Mouse (Mus musculus) kidney, postnatal 10 days (tissue): ENCODE results near the gene Tgfa.

Source experiments
- DNase-seq: peaks from one replicate; pipeline ENCODE4 v3.0.0; 2021; ENCODE audit warnings: mixed read lengths

Gene Tgfa

GRCm38 (mm10) chr6:86194941-86195932 is at the start of gene Tgfa:
Tgfa (plus strand) TSS chr6:86195223.
- DNase-seq: peak; percentile 81

- no peak for DNase-seq
Observed at GRCm38 (mm10) chr6:86148518-86148917, 46.5 kb upstream of the Tgfa start.

DNA sequence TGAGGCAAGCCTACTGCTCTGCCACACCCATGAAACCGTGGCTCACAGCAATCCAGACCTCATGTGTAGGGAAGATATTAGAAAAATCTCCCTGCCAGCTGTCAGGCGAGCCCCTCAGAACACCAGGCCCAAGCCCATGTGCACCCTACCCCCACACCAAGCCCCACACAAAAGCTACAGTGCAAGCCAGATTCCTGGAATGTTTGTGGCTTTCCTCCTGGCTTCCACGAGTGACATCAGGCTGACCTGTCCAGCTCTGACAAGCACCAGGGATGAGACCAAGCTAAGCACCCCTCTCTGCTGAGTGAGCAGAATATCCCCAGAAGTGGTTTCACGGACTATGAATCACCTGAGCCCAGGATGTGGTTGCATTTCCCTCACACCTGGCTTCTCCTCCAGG is 46.0 kb upstream of the Tgfa start:
- DNase-seq: no peak

DNA sequence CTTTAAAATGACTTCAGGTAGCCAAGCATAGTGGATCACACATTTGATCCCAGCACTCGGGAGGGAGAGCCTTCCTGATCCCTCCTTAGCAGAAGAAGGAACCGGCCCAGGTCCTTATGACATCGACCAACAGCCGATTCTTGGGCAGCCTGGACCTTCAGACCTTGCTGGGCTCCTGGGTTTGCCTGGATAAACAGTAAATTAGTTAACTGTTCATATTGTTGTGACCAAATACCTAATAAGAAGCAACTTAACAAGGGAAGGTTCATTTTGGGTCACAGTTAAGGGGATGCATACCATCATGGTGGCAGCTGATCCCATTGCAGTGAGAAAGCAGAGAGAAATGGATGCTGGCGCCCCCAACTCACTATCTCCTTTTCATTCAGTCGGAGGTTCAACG is 42.3 kb upstream of the Tgfa start:
- DNase-seq: no peak

- no peak for DNase-seq
Observed at GRCm38 (mm10) chr6:86153436-86153990, 41.5 kb upstream of the Tgfa start.

- no peak for DNase-seq
Observed at GRCm38 (mm10) chr6:86154006-86154405, 41.0 kb upstream of the Tgfa start.

- DNase-seq: no peak
Observed at GRCm38 (mm10) chr6:86154481-86154880, 40.5 kb upstream of the Tgfa start.

GRCm38 (mm10) chr6:86157253-86158234 is 37.5 kb upstream of the Tgfa start:
- peak; percentile 70 for DNase-seq

DNA sequence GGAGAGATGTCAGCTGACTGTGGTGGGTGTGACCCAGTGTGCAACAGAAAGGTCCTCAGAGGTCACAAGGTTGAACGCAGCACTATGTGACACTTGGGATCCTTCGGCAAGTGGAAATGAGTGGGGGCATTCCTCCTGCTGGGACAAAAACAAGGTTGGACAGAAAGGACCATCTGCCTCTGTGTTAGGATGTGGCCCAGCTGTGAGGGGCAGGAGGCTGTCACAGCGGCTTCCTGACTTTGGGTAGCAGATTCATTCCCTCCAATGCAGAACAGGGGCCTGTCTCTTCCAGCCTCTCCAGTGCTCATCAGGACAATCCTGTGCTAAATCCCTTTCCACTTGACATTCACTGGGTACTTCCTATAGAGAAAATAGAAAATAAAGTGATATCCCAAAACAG is 34.1 kb upstream of the Tgfa start:
- no peak for DNase-seq

DNA sequence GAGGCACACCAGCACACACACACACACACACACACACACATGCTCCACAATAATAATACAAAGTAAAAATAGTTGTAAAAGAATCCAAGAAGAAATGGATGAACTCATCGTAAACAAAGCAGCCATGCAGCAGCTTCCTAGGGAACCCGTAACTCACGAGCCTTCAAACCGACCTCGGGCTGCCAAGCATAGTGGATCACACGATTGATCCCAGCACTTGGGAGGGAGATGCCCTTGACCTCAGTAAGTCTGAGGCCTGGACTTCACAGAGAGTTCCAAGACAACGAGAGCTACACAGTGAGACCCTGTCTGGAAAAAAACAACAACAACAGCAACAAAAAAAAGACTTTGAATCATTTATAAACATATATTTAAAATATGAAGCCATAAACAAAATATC is 33.4 kb upstream of the Tgfa start:
- DNase-seq: no peak

DNA sequence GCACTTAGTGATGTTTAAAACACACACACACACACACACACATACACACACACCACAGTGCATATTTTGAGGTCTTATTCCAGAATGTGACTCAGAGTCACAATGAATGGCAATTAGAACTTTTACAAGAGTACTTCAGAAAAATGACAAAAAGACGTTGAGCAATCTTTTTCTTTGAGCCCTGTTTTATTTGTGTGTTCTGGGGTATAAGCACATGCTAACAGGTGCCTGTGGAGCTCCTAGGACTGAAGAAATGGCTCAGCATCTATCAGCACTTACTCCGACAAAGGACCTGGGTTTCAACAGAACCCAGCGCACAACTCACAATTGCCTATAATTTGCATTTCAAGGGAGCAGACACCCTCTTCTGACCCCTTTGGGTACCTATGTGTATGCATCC is 31.0 kb upstream of the Tgfa start:
- DNase-seq: no peak

- DNase-seq: no peak
Observed at GRCm38 (mm10) chr6:86166426-86166825, 28.6 kb upstream of the Tgfa start.

GRCm38 (mm10) chr6:86167851-86168250 is 27.2 kb upstream of the Tgfa start:
- DNase-seq: no peak

GRCm38 (mm10) chr6:86169166-86169565 is 25.9 kb upstream of the Tgfa start:
- DNase-seq: no peak

- DNase-seq: no peak
Observed at GRCm38 (mm10) chr6:86176236-86176635, 18.8 kb upstream of the Tgfa start.

- no peak for DNase-seq
Observed at GRCm38 (mm10) chr6:86176721-86177120, 18.3 kb upstream of the Tgfa start.

DNA sequence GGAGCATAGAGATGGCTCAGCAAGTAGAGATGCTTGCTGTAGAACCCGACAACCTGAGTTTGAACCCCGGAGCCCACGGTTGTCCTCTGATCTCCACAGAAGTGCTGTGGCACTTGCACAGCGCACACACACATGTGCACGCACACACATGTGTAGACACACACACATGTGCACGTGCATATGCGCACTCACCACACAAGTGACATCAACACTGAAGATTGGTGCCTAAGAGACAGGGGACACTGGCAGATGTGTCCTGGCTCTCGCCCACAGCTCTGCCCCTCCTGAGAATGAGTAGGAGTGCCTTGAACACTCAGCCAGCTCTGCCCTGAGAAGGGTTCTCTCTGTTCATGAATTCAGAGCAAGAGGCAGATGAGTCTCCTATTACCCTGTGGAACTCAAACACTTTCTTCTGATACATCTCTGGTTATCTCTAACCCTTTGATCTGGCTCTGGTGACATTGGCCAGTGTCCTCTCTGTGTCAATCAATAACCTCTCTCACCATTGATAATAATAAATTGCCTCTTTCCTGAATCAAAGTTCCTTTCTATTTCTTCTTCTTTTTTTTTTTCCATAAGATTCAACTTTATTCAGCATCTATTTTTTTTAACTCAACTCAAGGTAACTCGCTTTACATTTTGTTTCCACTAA is 17.6 kb upstream of the Tgfa start:
- DNase-seq: no peak

DNA sequence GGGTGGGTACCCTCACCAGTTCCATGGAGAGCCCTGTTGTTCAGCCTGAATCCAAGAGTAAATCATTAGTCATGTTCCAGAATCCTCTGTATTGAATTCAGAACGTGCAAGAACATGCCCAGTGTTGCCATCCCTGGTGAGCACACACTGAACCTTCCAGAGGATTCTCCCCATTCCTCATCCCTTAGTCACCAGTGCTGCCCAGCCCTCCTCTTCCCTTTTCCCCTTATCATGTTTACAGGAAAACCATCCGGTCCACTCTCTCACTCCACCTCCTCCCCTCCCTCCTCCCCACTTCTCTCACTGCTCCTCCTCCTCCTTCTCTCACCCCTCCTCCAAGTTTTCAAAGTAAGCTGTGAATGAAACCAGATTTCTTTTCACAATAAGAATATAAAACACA is 14.4 kb upstream of the Tgfa start:
- no peak for DNase-seq

DNA sequence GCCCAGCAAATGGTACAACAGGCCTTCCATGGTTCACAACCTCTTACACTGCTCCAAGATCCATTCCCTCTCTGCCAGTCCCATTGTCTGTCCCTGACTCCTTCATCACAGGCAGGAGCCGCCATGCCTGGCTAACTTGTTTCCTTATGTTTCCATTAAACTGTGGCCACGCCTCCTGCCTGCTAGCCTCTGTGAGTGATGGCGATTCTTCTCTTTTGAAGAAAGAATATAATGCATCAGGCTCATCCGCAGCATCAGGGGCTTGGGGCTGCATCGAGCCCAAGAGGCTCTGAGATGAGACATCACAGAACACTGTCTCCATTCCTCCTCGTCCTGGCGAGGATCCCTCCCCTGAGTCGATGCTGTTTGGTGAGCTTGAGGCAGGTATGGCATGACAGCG is 13.0 kb upstream of the Tgfa start:
- DNase-seq: no peak

DNA sequence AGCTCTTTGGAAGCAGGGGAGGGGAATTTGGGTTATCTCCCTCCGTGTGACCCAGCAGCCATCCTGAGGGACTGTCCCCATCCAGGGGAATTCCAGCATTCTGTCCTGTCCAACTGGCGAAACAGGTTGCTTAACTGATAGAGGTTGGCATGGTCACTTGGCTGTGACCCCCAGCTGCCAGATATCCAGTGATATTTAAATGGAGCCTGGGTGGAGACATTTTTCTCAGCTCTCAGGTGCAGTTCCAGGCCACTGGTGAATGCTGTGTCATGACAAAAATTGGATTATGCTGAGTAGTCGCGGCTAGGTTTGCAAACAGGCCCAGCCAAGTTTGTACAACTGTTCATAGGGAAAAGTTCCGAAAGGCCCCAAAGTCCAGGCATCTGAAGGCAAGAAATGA is 12.4 kb upstream of the Tgfa start:
- DNase-seq: no peak

DNA sequence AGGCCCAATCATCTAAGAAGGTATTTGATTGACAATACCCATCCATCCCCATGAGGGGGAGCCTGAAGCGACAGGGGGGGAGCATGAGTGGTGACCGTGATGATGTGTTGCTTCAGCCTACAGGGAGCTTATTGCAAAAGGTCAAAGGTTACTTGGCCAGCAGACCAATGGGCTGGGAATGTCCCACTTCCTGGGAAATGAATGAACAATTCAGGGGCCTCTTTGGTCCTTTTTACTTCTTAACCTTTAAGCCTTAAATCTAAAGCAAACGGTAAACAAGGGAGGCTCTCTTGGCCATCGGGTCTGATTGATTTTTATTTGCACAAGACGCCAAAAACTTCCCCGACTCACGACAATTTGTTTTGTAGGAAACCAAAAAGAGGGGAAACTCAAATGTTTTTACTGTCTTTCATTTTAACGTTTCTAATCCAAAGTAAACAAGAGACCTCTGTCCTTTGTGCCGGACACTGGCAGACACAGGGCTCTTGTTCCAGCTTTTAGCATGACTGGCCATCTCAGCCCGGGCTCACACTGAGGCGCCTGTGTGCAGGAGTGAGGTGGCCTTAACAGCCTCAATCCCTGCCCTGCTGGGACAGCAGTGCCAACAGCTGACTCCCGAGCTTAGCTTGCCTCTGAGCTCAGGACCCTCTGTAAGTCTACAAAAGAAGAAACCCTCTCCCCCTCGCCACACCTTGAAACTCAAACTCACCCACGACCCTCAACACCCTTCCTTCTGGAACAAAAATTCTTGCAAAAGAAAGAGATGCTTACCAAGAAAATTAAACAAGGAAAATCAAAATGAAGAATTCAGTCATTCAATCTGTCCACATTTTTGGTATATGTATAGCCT is 8.7 kb upstream of the Tgfa start:
- DNase-seq: no peak
